Mouse (Mus musculus) G1E (cell line): ENCODE measurements around the gene Slain1. TPM values are rescaled to one million over a fixed set of nuclear protein-coding genes. Genes with fewer than 3 reads are reported as not detected.

ENCODE experiments used
- ATAC-seq: 2 replicates; pipeline ENCODE4 v1.8.0; 2016; ENCODE audit warnings: mild to moderate bottlenecking; ENCODE audit not compliant: insufficient number of reproducible peaks, poor library complexity, low FRiP score, severe bottlenecking; ENCODE audit errors: extremely low read depth
- DNase-seq: peaks from one replicate; pipeline ENCODE4 v3.0.0; 2012; ENCODE audit warnings: low spot score
- H3K27me3 ChIP-seq: 2 replicates; pipeline ENCODE4 v1.6.1; 2012; ENCODE audit warnings: mild to moderate bottlenecking, low read length, inconsistent platforms; ENCODE audit not compliant: insufficient read depth
- H3K36me3 ChIP-seq: replicated peaks from 2 replicates; pipeline ENCODE3; 2012; ENCODE audit warnings: mild to moderate bottlenecking, inconsistent platforms
- H3K4me1 ChIP-seq: 2 replicates; pipeline ENCODE4 v1.6.1; 2012; ENCODE audit warnings: low read depth, low read length, inconsistent platforms, mixed read lengths; ENCODE audit not compliant: insufficient read depth
- H3K4me3 ChIP-seq: 2 replicates; pipeline ENCODE4 v1.5.1; 2012; ENCODE audit warnings: low read depth, mild to moderate bottlenecking, inconsistent platforms, low read length, moderate library complexity, mixed read lengths
- H3K9me3 ChIP-seq: replicated peaks from 2 replicates; pipeline ENCODE4 v1.6.1; 2012; ENCODE audit warnings: inconsistent platforms
- CTCF ChIP-seq: IDR thresholded peaks from 2 replicates; pipeline ENCODE4 v1.5.1; 2012; ENCODE audit warnings: low read depth, low read length, inconsistent platforms, mixed read lengths
- GATA1 ChIP-seq: IDR thresholded peaks from 2 replicates; pipeline ENCODE4 v1.6.1; 2012; ENCODE audit warnings: borderline replicate concordance, low read length, inconsistent platforms, mixed read lengths
- GATA2 ChIP-seq: IDR thresholded peaks from 2 replicates; pipeline ENCODE4 v1.6.1; 2012; ENCODE audit warnings: low read depth, low read length, inconsistent platforms, borderline replicate concordance
- POLR2AphosphoS5 ChIP-seq: IDR thresholded peaks from 2 replicates; pipeline ENCODE4 v1.6.1; 2012; ENCODE audit warnings: low read depth, low read length, inconsistent platforms; ENCODE audit not compliant: insufficient replicate concordance
- TAL1 ChIP-seq: conservative IDR thresholded peaks from 2 replicates; pipeline ENCODE4 v1.6.1; 2012; ENCODE audit warnings: low read depth, low read length, inconsistent platforms, mixed read lengths
- polyA plus RNA-seq: library from polyadenylated mRNA; stranded (reverse); fragments of >175 nt; gene quantifications from 2 replicates; pipeline ENCODE4 v1.2.3, GENCODE M21; 2012
- total RNA-seq, 2 experiments: library from RNA; stranded (forward) in 1 of 2; stranded (reverse) in 1 of 2; fragments of 200-1000 nt in 1 of 2; fragments of >200 nt in 1 of 2; fragmentation: Nextera tagmentation in 1 of 2; gene quantifications; 2 replicates each; pipeline ENCODE4 v1.2.3; 2014 to 2017

Gene Slain1
- total and polyA plus RNA-seq, 3 experiments, result 0.11 TPM; not detected in 2

GRCm38 (mm10) chr14:103664391-103664790 lies 14.4 kb downstream of the Slain1 start:
- ATAC-seq, result no peak
- TF ChIP-seq POLR2AphosphoS5 (no peak), TAL1 (no peak), CTCF (no peak), GATA2 (no peak)

GRCm38 (mm10) chr14:103666347-103666954 lies 16.4 kb downstream of the Slain1 start:
- no peak for DNase-seq
- TF ChIP-seq CTCF (no peak), TAL1 (no peak), GATA2 (no peak)
- no peak overlapping the region for H3K4me3 ChIP-seq
- no peak for ATAC-seq
- H3K9me3 ChIP-seq, result peaks cover 68% of the 10 kb centered on the region
- H3K36me3 ChIP-seq, result no peaks in the 10 kb centered on the region
- no peaks in the 10 kb centered on the region for H3K27me3 ChIP-seq
- no peaks in the 10 kb centered on the region for H3K4me1 ChIP-seq

More at GRCm38 (mm10) chr14:103664391-103664790, 14.4 kb downstream of the Slain1 start:
- no peak for DNase-seq
- Histone ChIP-seq H3K27me3 (no peaks in the 10 kb centered on the region), H3K36me3 (no peaks in the 10 kb centered on the region), H3K4me3 (no peak overlapping the region), H3K4me1 (no peaks in the 10 kb centered on the region), H3K9me3 (peaks cover 71% of the 10 kb centered on the region)

GRCm38 (mm10) chr14:103667036-103667435 lies 17.0 kb downstream of the Slain1 start:
- ATAC-seq (no peak), DNase-seq (no peak)
- TF ChIP-seq CTCF (no peak), POLR2AphosphoS5 (no peak), GATA1 (no peak), TAL1 (no peak), GATA2 (no peak)
- no peaks in the 10 kb centered on the region for H3K27me3 ChIP-seq
- no peak overlapping the region for H3K4me3 ChIP-seq
- H3K9me3 ChIP-seq, result peaks cover 66% of the 10 kb centered on the region
- H3K36me3 ChIP-seq, result no peaks in the 10 kb centered on the region
- no peaks in the 10 kb centered on the region for H3K4me1 ChIP-seq

GRCm38 (mm10) chr14:103679395-103680217 lies 29.6 kb downstream of the Slain1 start:
- no peak for DNase-seq
- TF ChIP-seq GATA2 (no peak), POLR2AphosphoS5 (no peak), GATA1 (no peak), CTCF (no peak), TAL1 (no peak)
- Histone ChIP-seq H3K27me3 (no peaks in the 10 kb centered on the region), H3K9me3 (peaks cover 65% of the 10 kb centered on the region), H3K4me3 (no peak overlapping the region), H3K4me1 (no peaks in the 10 kb centered on the region), H3K36me3 (no peaks in the 10 kb centered on the region)
- no peak for ATAC-seq

- Histone ChIP-seq H3K36me3 (no peaks in the 10 kb centered on the region), H3K9me3 (peaks cover 65% of the 10 kb centered on the region), H3K27me3 (no peaks in the 10 kb centered on the region), H3K4me3 (no peak overlapping the region), H3K4me1 (no peaks in the 10 kb centered on the region)
- no peak for TF ChIP-seq POLR2AphosphoS5
- DNase-seq (no peak), ATAC-seq (no peak)
Measured at GRCm38 (mm10) chr14:103680285-103680819, 30.3 kb downstream of the Slain1 start.

- Histone ChIP-seq H3K4me3 (no peak overlapping the region), H3K27me3 (no peaks in the 10 kb centered on the region), H3K9me3 (peaks cover 60% of the 10 kb centered on the region), H3K4me1 (no peaks in the 10 kb centered on the region), H3K36me3 (no peaks in the 10 kb centered on the region)
- TF ChIP-seq TAL1, result no peak
- TF ChIP-seq POLR2AphosphoS5, result no peak
- TF ChIP-seq CTCF, result no peak
- TF ChIP-seq GATA1, result no peak
- TF ChIP-seq GATA2, result no peak
- ATAC-seq, result no peak
- no peak for DNase-seq
Measured at GRCm38 (mm10) chr14:103682633-103683390, 32.8 kb downstream of the Slain1 start.
